27 mouse cellular contexts compared by ENCODE assay signal in the genomic region with DNA sequence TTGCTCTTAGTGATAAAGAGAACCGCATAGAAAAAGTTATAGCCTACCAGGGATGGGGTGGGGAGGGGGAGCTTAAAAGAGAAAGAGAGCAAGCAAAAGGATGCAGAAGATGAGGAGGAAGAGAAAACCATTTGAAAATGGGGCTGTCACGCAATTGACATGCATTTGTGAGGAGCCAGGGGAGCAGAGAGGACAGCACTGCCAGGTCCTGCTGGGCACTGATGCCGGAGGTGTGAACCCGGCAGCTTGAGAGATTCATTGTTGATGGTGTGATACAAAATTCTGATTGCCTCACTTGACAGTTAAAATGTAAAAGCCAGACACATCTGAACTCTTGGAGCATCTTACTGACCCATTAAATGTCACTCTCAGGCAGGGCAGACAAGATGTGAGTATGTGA. TPM values are rescaled to one million over a fixed set of nuclear protein-coding genes. Genes with fewer than 3 reads are reported as not detected.
DNase-seq lines count a peak whose midpoint lies in the region; ATAC-seq and TF ChIP-seq lines count a peak whose summit lies in the region.
"Had no signal": no experiment of that assay in that cellular context is flagged by ENCODE, and none has a peak within 500 bp of the region (broad histone marks: within the 10 kb centered on the region; RNA-seq: fewer than 3 reads in every experiment).

No protein-coding gene starts in this region.

- H3K9me3 ChIP-seq in kidney, embryonic 14.5 days (ENCODE audit: control insufficient read depth, low read length), result no peaks in the 10 kb centered on the region
- no peaks in the 10 kb centered on the region for H3K9me3 ChIP-seq in liver, postnatal 0 days (ENCODE audit: low read length)
- H3K9me3 ChIP-seq: embryonic facial prominence, embryonic 12.5 days; embryonic facial prominence, embryonic 15.5 days; hindbrain, embryonic 12.5 days; hindbrain, embryonic 15.5 days had no signal

- H3K27ac ChIP-seq in cerebellum, adult 2 months (ENCODE audit: insufficient read depth, low read length), result no peak overlapping the region
- H3K27ac ChIP-seq in kidney, adult 2 months (ENCODE audit: insufficient read depth, low read depth, low read length), result peak overlapping the region; percentile 36; the same call in 1 of the 2 replicates
- no peak overlapping the region for H3K27ac ChIP-seq in kidney, embryonic 14.5 days (ENCODE audit: low read depth, low read length)
- 0 out of 2 replicates have a peak overlapping the region, but pooled peaks have one; percentile 8 for H3K27ac ChIP-seq in liver, postnatal 0 days (ENCODE audit: low read depth)
- H3K27ac ChIP-seq: embryonic facial prominence, embryonic 12.5 days; embryonic facial prominence, embryonic 15.5 days; gastrocnemius, adult 2 months; hindbrain, embryonic 12.5 days; hindbrain, embryonic 15.5 days had no signal

- ATAC-seq in kidney, embryonic 14.5 days (ENCODE audit: low FRiP score, low TSS enrichment), result no peak
- ATAC-seq in liver, postnatal 0 days, result no peak
- ATAC-seq: activated CD4-positive, CD25-positive, alpha-beta regulatory T cell, adult 4 months; forebrain, embryonic 14.5 days; forebrain, postnatal 0 days; intestine, postnatal 0 days had no signal

- H3K4me1 ChIP-seq in cerebellum, adult 2 months (ENCODE audit: control insufficient read depth, insufficient read depth, low read length), result peaks cover 4% of the 10 kb centered on the region; the same call in 1 of the 2 replicates
- H3K4me1 ChIP-seq in kidney, adult 2 months (ENCODE audit: control insufficient read depth, insufficient read depth, low read length), result peaks cover 17% of the 10 kb centered on the region; the same call in 1 of the 2 replicates
- H3K4me1 ChIP-seq in kidney, embryonic 14.5 days (ENCODE audit: control insufficient read depth, insufficient read depth, low read length), result peaks cover 32% of the 10 kb centered on the region; the same call in 1 of the 2 replicates
- peaks cover 8% of the 10 kb centered on the region; the same call in 1 of the 2 replicates for H3K4me1 ChIP-seq in liver, postnatal 0 days (ENCODE audit: insufficient read depth)

- DNase-seq in cerebellum, adult 2 months, result peak; percentile 20 to 35
- no peak for DNase-seq in cerebellum, adult 8-10 months
- DNase-seq in cerebellum, postnatal 25 days, result peak; percentile 23 to 55
- DNase-seq in cerebellum, adult 9-11 months, result no peak
- no peak for DNase-seq in kidney, adult 2 months
- DNase-seq in liver, postnatal 0 days, result no peak
- DNase-seq in liver, result no peak
- DNase-seq: adrenal gland, adult 8-10 months; adrenal gland, postnatal 25 days; cerebellum, adult 11 months; forebrain, postnatal 0 days; gastrocnemius, adult 2 months; gastrocnemius, postnatal 25 days; heart, adult 18-20 months had no signal

- H3K9ac ChIP-seq in kidney, embryonic 14.5 days (ENCODE audit: low read depth, low read length), result no peak overlapping the region
- no peak overlapping the region for H3K9ac ChIP-seq in liver, postnatal 0 days (replicated peaks)
- H3K9ac ChIP-seq: embryonic facial prominence, embryonic 12.5 days; embryonic facial prominence, embryonic 15.5 days; forebrain, postnatal 0 days; hindbrain, embryonic 12.5 days; hindbrain, embryonic 15.5 days had no signal

- H3K4me3 ChIP-seq in cerebellum, adult 2 months (replicated peaks; ENCODE audit: insufficient read depth, low read depth, low read length), result no peak overlapping the region
- H3K4me3 ChIP-seq in kidney, adult 2 months (ENCODE audit: insufficient read depth, low read depth, low read length), result no peak overlapping the region
- no peak overlapping the region for H3K4me3 ChIP-seq in kidney, embryonic 14.5 days (ENCODE audit: low read length)
- H3K4me3 ChIP-seq in liver, postnatal 0 days (ENCODE audit: low read depth, low read length), result no peak overlapping the region
- H3K4me3 ChIP-seq: embryonic facial prominence, embryonic 12.5 days; embryonic facial prominence, embryonic 15.5 days; gastrocnemius, adult 2 months; hindbrain, embryonic 12.5 days; hindbrain, embryonic 15.5 days had no signal

- no peak for TF ChIP-seq EP300 in liver, postnatal 0 days (IDR thresholded peaks at IDR 0.05; ENCODE audit: low read depth)

- 28% methylated on average over 4 of the region's 4 CpGs for WGBS in cerebellum, adult 2 months
- WGBS in kidney, adult 2 months, result 83% methylated on average over 4 of the region's 4 CpGs
- 63% methylated on average over 4 of the region's 4 CpGs for WGBS in kidney, embryonic 14.5 days
- 76% methylated on average over 4 of the region's 4 CpGs for WGBS in liver, postnatal 0 days (ENCODE audit: insufficient replicate concordance)

- H3K36me3 ChIP-seq in kidney, adult 2 months (ENCODE audit: control insufficient read depth, insufficient read depth, low read length), result no peaks in the 10 kb centered on the region
- no peaks in the 10 kb centered on the region for H3K36me3 ChIP-seq in kidney, embryonic 14.5 days (ENCODE audit: control insufficient read depth, insufficient read depth, low read length)
- no peaks in the 10 kb centered on the region for H3K36me3 ChIP-seq in liver, postnatal 0 days (replicated peaks; ENCODE audit: insufficient read depth, low read length)
- H3K36me3 ChIP-seq: embryonic facial prominence, embryonic 12.5 days; embryonic facial prominence, embryonic 15.5 days; hindbrain, embryonic 12.5 days; hindbrain, embryonic 15.5 days had no signal

- H3K4me2 ChIP-seq in kidney, embryonic 14.5 days (replicated peaks; ENCODE audit: low read depth, low read length), result no peak overlapping the region
- no peak overlapping the region for H3K4me2 ChIP-seq in liver, postnatal 0 days (ENCODE audit: low read depth, low read length)
- H3K4me2 ChIP-seq: embryonic facial prominence, embryonic 12.5 days; embryonic facial prominence, embryonic 15.5 days; heart, embryonic 11.5 days; hindbrain, embryonic 12.5 days; hindbrain, embryonic 15.5 days had no signal

- TF ChIP-seq CTCF in cerebellum, adult 2 months (IDR thresholded peaks at IDR 0.05; ENCODE audit: borderline replicate concordance, insufficient read depth, low read depth, low read length), result no peak
- TF ChIP-seq CTCF in kidney, adult 2 months (conservative IDR thresholded peaks at IDR 0.05; ENCODE audit: insufficient read depth, insufficient read length, low read depth, low read length), result no peak
- TF ChIP-seq CTCF in liver, postnatal 0 days (IDR thresholded peaks at IDR 0.05; ENCODE audit: low read depth), result no peak

- no peaks in the 10 kb centered on the region for H3K27me3 ChIP-seq in cerebellum, adult 2 months (ENCODE audit: control insufficient read depth, insufficient read depth, low read length)
- H3K27me3 ChIP-seq in kidney, adult 2 months (replicated peaks; ENCODE audit: control insufficient read depth, insufficient read depth, low read length), result no peaks in the 10 kb centered on the region
- no peaks in the 10 kb centered on the region for H3K27me3 ChIP-seq in kidney, embryonic 14.5 days (ENCODE audit: control insufficient read depth, insufficient read depth, low read length)
- 0 out of 2 replicates have a peak, but pooled peaks cover 5% of the 10 kb centered on the region for H3K27me3 ChIP-seq in liver, postnatal 0 days (ENCODE audit: insufficient read depth, low read length)
- H3K27me3 ChIP-seq: embryonic facial prominence, embryonic 12.5 days; embryonic facial prominence, embryonic 15.5 days; hindbrain, embryonic 12.5 days; hindbrain, embryonic 15.5 days had no signal

- TF ChIP-seq POLR2A in cerebellum, adult 2 months (IDR thresholded peaks at IDR 0.05; ENCODE audit: borderline replicate concordance, insufficient read depth, low read length), result no peak
- no peak for TF ChIP-seq POLR2A in kidney, adult 2 months (IDR thresholded peaks at IDR 0.05; ENCODE audit: low read depth, low read length)

RNA-seq across cellular contexts. Expression of a gene that starts 3.5 kb away (rescaled TPM):
- 14.5 and 15.1 TPM in 2 replicates for polyA plus RNA-seq in cerebellum, adult 2 months (2012; rRNA removed)
- 44.2 and 60.5 TPM in 2 replicates for polyA plus RNA-seq in kidney, adult 2 months (2012; rRNA removed)
- polyA plus RNA-seq in kidney, embryonic 14.5 days (2014; fragmentation: Nextera tagmentation; extraction: Ambion mirVana), result 27.7 and 39.9 TPM in 2 replicates
- 10.2 and 11.4 TPM in 2 replicates for polyA plus RNA-seq in liver, postnatal 0 days (2015; fragmentation: Nextera tagmentation; extraction: Ambion mirVana)

RNA-seq across cellular contexts. Expression of a gene that starts 27.8 kb away (rescaled TPM):
- polyA plus RNA-seq in cerebellum, adult 2 months (2012; rRNA removed), result not detected in 2 replicates
- not detected in 2 replicates for polyA plus RNA-seq in kidney, adult 2 months (2012; rRNA removed)
- polyA plus RNA-seq in kidney, embryonic 14.5 days (2014; fragmentation: Nextera tagmentation; extraction: Ambion mirVana), result 0.21 TPM in 1 of 2 replicates, not detected in the other
- polyA plus RNA-seq in liver, postnatal 0 days (2015; fragmentation: Nextera tagmentation; extraction: Ambion mirVana), result not detected in 2 replicates
- polyA plus RNA-seq: activated CD4-positive, CD25-positive, alpha-beta regulatory T cell, adult 4 months; embryonic facial prominence, embryonic 12.5 days; embryonic facial prominence, embryonic 15.5 days; forebrain, embryonic 11.5 days; forebrain, embryonic 14.5 days; forebrain, postnatal 0 days; frontal cortex, adult 2 months; heart, embryonic 11.5 days; heart, embryonic 14.5 days; heart, postnatal 0 days; hindbrain, embryonic 12.5 days; hindbrain, embryonic 15.5 days had no signal

Comparison
In these comparisons a context has a peak if more than half of its experiments do, and no peak if none do; other contexts are left out.
1. DNase-seq: peak in cerebellum, adult 2 months (2 of 2) and cerebellum, postnatal 25 days (2 of 2); none in cerebellum, adult 8-10 months (single experiment), cerebellum, adult 9-11 months (single experiment), kidney, adult 2 months (single experiment), liver, postnatal 0 days (single experiment) and liver (single experiment).
2. H3K27ac ChIP-seq: peak in kidney, adult 2 months (single experiment) and liver, postnatal 0 days (single experiment); none in cerebellum, adult 2 months (single experiment) and kidney, embryonic 14.5 days (single experiment).